Mouse (Mus musculus): ENCODE measurements around the gene Olfr374. TPM values are rescaled to one million over a fixed set of nuclear protein-coding genes. Genes with fewer than 3 reads are reported as not detected.
"Not testable (repeated sequence)": the region's sequence is repeated elsewhere in the genome, so short reads cannot be mapped to it uniquely, and the experiment has no call there.

Olfr374 gene
- polyA plus RNA-seq, 1 experiment from 2014 or later, result 0.01 TPM

GRCm38 (mm10) chr8:72115202-72115601, 8.4 kb downstream of the Olfr374 start:
- in situ Hi-C loops (cut with MboI; ENCODE audit: low pct_unique_long_range_greater_than_20kb), result no loop called here
- H3K27me3 ChIP-seq, result no peaks in the 10 kb centered on the region
- ATAC-seq (no peak), DNase-seq (ENCODE audit: low read depth, low spot score) (no peak)
- TF ChIP-seq CTCF (IDR thresholded peaks at IDR 0.05), result no peak
- ChIA-PET POLR2A (no interaction called here), CTCF (interaction anchor here (0.7 to 1.6 kb wide), 3 partner anchors 9 to 44 kb away, joined by 3 read pairs; no protein-coding TSS in a partner anchor)

DNA sequence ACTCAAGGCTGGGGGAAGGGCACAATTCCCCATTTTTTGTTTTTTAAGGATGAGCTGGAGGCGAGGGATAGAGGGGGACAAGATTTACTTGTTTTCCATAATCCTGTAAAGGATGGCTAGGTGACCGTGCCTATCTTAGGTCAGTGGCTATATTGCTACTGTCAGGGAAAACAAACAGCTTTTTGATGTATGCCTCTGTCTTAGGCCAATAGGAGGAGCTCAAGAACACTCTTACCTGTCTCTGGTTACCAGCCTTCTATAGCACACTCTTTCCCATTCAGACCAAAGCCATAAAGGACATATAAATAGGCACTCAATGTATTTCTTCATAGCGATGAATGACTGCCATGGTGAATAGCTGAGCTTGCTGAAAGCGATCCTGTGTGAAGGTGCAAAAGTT, 11.8 kb downstream of the Olfr374 start:
- no peaks in the 10 kb centered on the region for H3K27me3 ChIP-seq
- ATAC-seq (no peak), DNase-seq (ENCODE audit: low read depth, low spot score) (no peak)
- CTCF ChIA-PET, result interaction anchor here (1.2 kb wide), 1 partner anchor 15 kb away, joined by 4 read pairs; no protein-coding TSS in a partner anchor
- in situ Hi-C loops (cut with MboI; ENCODE audit: low pct_unique_long_range_greater_than_20kb), result no loop called here
- TF ChIP-seq CTCF (IDR thresholded peaks at IDR 0.05), result no peak
- POLR2A ChIA-PET, result interaction anchor here (0.7 to 0.9 kb wide), 2 partner anchors 8 to 29 kb away, joined by 3 read pairs; no protein-coding TSS in a partner anchor

DNA sequence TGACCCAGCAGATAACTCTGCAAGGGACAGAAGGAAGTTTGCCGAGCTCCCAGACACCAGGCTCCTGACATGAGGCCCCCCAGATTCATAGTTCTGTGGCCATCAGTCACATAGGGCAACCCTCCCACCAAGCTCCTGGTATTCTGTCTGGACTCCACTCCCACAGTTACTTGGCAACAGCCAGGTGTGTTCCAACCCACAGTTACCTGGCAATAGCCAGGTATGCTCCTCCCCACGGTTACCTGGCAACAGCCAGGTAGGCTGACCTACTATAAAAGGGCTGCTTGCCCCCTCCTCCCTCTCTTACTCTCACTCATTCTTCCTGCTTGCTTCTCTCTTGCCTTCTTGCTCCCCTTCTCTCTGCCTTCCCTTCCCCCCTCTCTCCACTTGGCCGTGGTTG, 14.6 kb downstream of the Olfr374 start:
- POLR2A ChIA-PET; ATAC-seq; in situ Hi-C loops (cut with MboI; ENCODE audit: low pct_unique_long_range_greater_than_20kb); H3K27me3 ChIP-seq; CTCF ChIA-PET; DNase-seq (ENCODE audit: low read depth, low spot score): not testable (repeated sequence)

- ChIA-PET POLR2A (no interaction called here), CTCF (no interaction called here)
- in situ Hi-C loops (cut with MboI; ENCODE audit: low pct_unique_long_range_greater_than_20kb), result no loop called here
- H3K27me3 ChIP-seq, result no peaks in the 10 kb centered on the region
- no peak for DNase-seq (ENCODE audit: low read depth, low spot score)
- no peak for TF ChIP-seq CTCF (IDR thresholded peaks at IDR 0.05)
- no peak for ATAC-seq
These were observed 15.2 kb downstream of the Olfr374 start for GRCm38 (mm10) chr8:72121997-72122396.

- ChIA-PET POLR2A (no interaction called here), CTCF (no interaction called here)
- in situ Hi-C loops (cut with MboI; ENCODE audit: low pct_unique_long_range_greater_than_20kb), result loop anchor here (25.0 kb wide), 1 partner anchor 841 kb away; no protein-coding TSS in a partner anchor
These were observed 21.0 kb downstream of the Olfr374 start for GRCm38 (mm10) chr8:72127834-72128233.

DNA sequence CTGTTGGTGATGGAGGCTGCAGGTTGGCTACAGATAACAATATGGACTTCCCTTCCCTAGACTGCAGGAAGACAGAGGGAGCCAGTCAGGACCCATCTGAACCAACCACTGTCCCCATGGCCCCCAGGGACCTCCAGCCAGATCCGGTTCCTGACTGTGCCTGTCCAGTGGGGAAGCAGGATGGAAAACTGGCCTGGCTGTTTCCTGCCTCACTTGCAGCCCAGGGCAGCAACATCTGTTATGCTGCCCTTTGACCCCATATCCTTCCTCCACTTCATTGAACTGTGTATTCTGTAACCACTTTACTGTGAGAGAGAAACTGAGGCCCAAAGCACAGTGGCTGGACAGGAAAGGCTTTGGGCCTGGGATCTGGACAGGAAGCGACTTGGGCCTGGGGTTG, 24.4 kb downstream of the Olfr374 start:
- TF ChIP-seq CTCF (IDR thresholded peaks at IDR 0.05), result no peak
- CTCF ChIA-PET, result interaction anchor here (1.4 kb wide), 1 partner anchor 16 kb away, joined by 3 read pairs; no protein-coding TSS in a partner anchor
- in situ Hi-C loops (cut with MboI; ENCODE audit: low pct_unique_long_range_greater_than_20kb), result loop anchor here (10.0 to 25.0 kb wide), 2 partner anchors 216 to 844 kb away; no protein-coding TSS in a partner anchor
- DNase-seq (ENCODE audit: low read depth, low spot score), result no peak
- H3K27me3 ChIP-seq, result no peaks in the 10 kb centered on the region
- POLR2A ChIA-PET, result no interaction called here
- ATAC-seq, result no peak

More at GRCm38 (mm10) chr8:72127834-72128233, 21.0 kb downstream of the Olfr374 start:
- ATAC-seq (no peak), DNase-seq (ENCODE audit: low read depth, low spot score) (no peak)
- no peak for TF ChIP-seq CTCF (IDR thresholded peaks at IDR 0.05)
- H3K27me3 ChIP-seq, result no peaks in the 10 kb centered on the region

DNA sequence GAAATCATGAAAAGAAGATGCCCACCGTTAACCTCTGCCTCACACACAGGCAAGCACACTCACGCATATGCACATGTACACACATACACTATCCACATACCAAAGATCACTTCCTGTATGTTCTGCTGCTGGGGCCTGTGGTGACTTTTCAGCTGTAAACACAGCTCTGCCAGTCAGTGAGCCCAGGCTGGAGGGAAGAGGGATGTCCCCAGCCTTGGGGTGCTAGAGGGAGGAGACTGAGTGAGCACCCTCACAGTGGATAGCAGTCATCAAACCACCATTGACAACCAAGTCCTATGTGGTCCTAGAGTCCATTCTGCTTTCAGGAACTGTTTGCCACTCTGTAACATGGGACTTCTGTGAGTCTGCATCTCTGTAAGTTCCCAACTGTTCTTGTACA, 25.1 kb downstream of the Olfr374 start:
- no peak for TF ChIP-seq CTCF (IDR thresholded peaks at IDR 0.05)
- DNase-seq (ENCODE audit: low read depth, low spot score), result no peak
- in situ Hi-C loops (cut with MboI; ENCODE audit: low pct_unique_long_range_greater_than_20kb), result loop anchor here (10.0 to 25.0 kb wide), 2 partner anchors 217 to 845 kb away; no protein-coding TSS in a partner anchor
- H3K27me3 ChIP-seq, result no peaks in the 10 kb centered on the region
- ChIA-PET POLR2A (no interaction called here), CTCF (interaction anchor here (1.4 kb wide), 1 partner anchor 16 kb away, joined by 3 read pairs; no protein-coding TSS in a partner anchor)
- ATAC-seq, result no peak

GRCm38 (mm10) chr8:72132417-72132816, 25.6 kb downstream of the Olfr374 start:
- TF ChIP-seq CTCF (IDR thresholded peaks at IDR 0.05), result no peak

DNA sequence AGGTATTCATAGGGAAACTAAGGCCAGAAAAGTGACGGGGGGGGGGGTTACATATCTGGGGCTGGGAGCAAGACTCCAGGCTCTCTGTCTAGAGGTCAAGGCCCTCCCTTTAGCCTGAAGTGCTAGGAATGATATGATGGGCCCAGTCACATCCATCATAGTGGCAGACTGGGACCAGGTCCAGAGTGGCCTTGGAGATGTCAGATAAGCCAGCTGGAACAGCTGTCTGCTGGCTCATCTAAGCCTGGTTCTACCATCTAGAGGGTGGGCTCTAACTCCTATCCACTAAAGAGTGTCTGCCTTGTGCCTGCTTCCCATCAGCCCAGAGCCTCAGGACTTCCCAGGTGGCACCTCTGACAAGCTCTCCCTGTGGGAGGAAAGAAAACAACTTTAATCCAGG, 26.1 kb downstream of the Olfr374 start:
- in situ Hi-C loops (cut with MboI; ENCODE audit: low pct_unique_long_range_greater_than_20kb), result loop anchor here (10.0 to 25.0 kb wide), 2 partner anchors 218 to 846 kb away; no protein-coding TSS in a partner anchor
- ATAC-seq (no peak), DNase-seq (ENCODE audit: low read depth, low spot score) (no peak)
- CTCF ChIA-PET, result no interaction called here
- H3K27me3 ChIP-seq, result no peaks in the 10 kb centered on the region
- POLR2A ChIA-PET, result no interaction called here
- TF ChIP-seq CTCF (IDR thresholded peaks at IDR 0.05), result no peak

More at GRCm38 (mm10) chr8:72132417-72132816, 25.6 kb downstream of the Olfr374 start:
- ChIA-PET CTCF (interaction anchor here (1.4 kb wide), 1 partner anchor 17 kb away, joined by 3 read pairs; no protein-coding TSS in a partner anchor), POLR2A (no interaction called here)
- DNase-seq (ENCODE audit: low read depth, low spot score), result no peak
- H3K27me3 ChIP-seq, result no peaks in the 10 kb centered on the region
- no peak for ATAC-seq
- in situ Hi-C loops (cut with MboI; ENCODE audit: low pct_unique_long_range_greater_than_20kb), result loop anchor here (10.0 to 25.0 kb wide), 2 partner anchors 218 to 845 kb away; no protein-coding TSS in a partner anchor

GRCm38 (mm10) chr8:72133507-72133906, 26.7 kb downstream of the Olfr374 start:
- H3K27me3 ChIP-seq, result no peaks in the 10 kb centered on the region
- no peak for TF ChIP-seq CTCF (IDR thresholded peaks at IDR 0.05)
- no peak for DNase-seq (ENCODE audit: low read depth, low spot score)
- no peak for ATAC-seq
- CTCF ChIA-PET, result interaction anchor here (1.2 to 1.3 kb wide), 2 partner anchors 15 to 106 kb away, joined by 3 to 4 read pairs; partner anchors contain the start of gene Ap1m1
- in situ Hi-C loops (cut with MboI; ENCODE audit: low pct_unique_long_range_greater_than_20kb), result loop anchor here (10.0 to 25.0 kb wide), 2 partner anchors 219 to 846 kb away; no protein-coding TSS in a partner anchor
- POLR2A ChIA-PET, result no interaction called here

DNA sequence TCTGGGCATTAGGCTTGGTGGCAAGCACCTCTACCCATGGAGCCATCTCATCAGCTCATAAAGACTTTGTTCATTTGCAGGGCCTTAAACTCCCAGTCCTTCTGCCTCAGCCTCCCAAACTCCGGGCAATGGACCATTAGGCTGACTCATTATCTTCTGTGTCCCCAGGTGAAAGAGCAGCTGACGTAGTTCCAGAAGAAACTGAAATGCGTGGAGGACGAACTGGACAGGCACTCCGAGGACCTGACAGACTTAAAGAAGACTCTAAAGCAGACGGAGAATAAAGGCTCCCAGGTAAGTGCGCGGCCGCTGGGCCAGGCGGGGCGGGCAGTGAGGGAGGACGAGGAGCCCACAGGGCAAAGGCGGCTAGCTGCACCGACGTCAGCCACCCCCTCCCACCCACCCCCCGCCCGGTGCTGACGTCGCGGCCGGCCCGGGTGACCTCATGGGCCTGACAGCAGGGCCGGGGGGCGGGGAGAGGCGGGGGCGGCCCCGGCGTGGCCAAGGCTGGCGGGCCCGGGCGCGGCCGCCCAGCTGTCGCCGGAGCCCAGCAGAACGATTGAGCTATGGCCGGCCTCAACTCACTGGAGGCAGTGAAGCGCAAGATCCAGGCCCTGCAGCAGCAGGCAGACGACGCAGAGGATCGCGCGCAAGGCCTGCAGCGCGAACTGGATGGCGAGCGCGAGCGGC, 28.1 kb downstream of the Olfr374 start, which contains the start of gene Tpm4:
Tpm4 (plus strand) TSS at position 220 of the 690 bp plus-strand sequence.
- no peak for TF ChIP-seq CTCF (IDR thresholded peaks at IDR 0.05)
- peak; percentile 83 for ATAC-seq
- ChIA-PET POLR2A (interaction anchor here (1.0 to 3.7 kb wide), 2 partner anchors 12 to 28 kb away, joined by 3 to 30 read pairs; no protein-coding TSS in a partner anchor), CTCF (interaction anchor here (0.8 to 1.3 kb wide), 3 partner anchors 16 to 105 kb away, joined by 3 to 4 read pairs (median 3); partner anchors contain the start of gene Ap1m1)
- DNase-seq (ENCODE audit: low read depth, low spot score), result no peak
- no peaks in the 10 kb centered on the region for H3K27me3 ChIP-seq
- in situ Hi-C loops (cut with MboI; ENCODE audit: low pct_unique_long_range_greater_than_20kb), result loop anchor here (10.0 to 25.0 kb wide), 2 partner anchors 220 to 848 kb away; no protein-coding TSS in a partner anchor

Data from Patski (cell line).